Mouse (Mus musculus): Measurements from ENCODE around the gene Fbxw8. TPM values are rescaled to one million over a fixed set of nuclear protein-coding genes. Genes with fewer than 3 reads are reported as not detected.

The Fbxw8 gene
- polyA plus RNA-seq, 1 experiment from 2014 or later = 44.5 TPM

GRCm38 (mm10) chr5:118099069-118099869 lies 56.0 kb downstream of the Fbxw8 start:
- Histone ChIP-seq H3K4me1 (no peaks in the 10 kb centered on the region), H3K27ac (no peak overlapping the region), H3K27me3 (no peaks in the 10 kb centered on the region), H3K4me3 (no peak overlapping the region), H3K4me2 (replicated peaks) (no peak overlapping the region), H3K9me3 (no peaks in the 10 kb centered on the region), H3K9ac (no peak overlapping the region), H3K36me3 (peaks cover 23% of the 10 kb centered on the region)
- no peak for ATAC-seq (ENCODE audit: insufficient number of reproducible peaks, insufficient read depth, low FRiP score, low TSS enrichment)
- whole genome bisulfite sequencing = 64% methylated on average over 11 of the region's 11 CpGs

GRCm38 (mm10) chr5:118096317-118096716 lies 58.9 kb downstream of the Fbxw8 start:
- Histone ChIP-seq H3K27ac (no peak overlapping the region), H3K9ac (no peak overlapping the region), H3K27me3 (no peaks in the 10 kb centered on the region), H3K9me3 (no peaks in the 10 kb centered on the region), H3K4me1 (no peaks in the 10 kb centered on the region), H3K36me3 (peaks cover 49% of the 10 kb centered on the region), H3K4me3 (no peak overlapping the region), H3K4me2 (replicated peaks) (no peak overlapping the region)
- no peak for ATAC-seq (ENCODE audit: insufficient number of reproducible peaks, insufficient read depth, low FRiP score, low TSS enrichment)
- WGBS = 88% methylated on average over 3 of the region's 3 CpGs

DNA sequence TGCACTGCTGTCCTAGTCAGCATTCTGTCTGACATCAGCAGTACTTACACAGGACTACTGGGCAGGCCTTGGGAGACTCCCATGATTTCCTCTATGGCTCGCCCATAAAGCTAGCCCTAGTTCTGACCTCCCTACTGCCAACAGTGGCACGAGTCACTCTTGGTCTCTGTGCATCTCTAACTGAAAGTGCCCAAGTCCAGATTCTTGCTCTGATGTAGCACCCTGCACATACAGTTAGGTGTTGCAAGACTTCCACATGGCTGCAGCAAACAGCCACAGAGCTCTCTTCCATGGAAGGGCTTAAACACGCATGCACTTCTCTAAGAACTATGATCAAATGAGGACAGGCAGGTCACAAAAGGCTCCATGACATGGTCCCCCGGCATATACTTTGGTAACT lies 59.4 kb downstream of the Fbxw8 start:
- ATAC-seq (ENCODE audit: insufficient number of reproducible peaks, insufficient read depth, low FRiP score, low TSS enrichment) = no peak
- H3K4me3 ChIP-seq = no peak overlapping the region
- WGBS = 92% methylated on average over 4 of the region's 4 CpGs
- peaks cover 53% of the 10 kb centered on the region for H3K36me3 ChIP-seq
- no peaks in the 10 kb centered on the region for H3K9me3 ChIP-seq
- no peak overlapping the region for H3K4me2 ChIP-seq (replicated peaks)
- no peaks in the 10 kb centered on the region for H3K27me3 ChIP-seq
- H3K4me1 ChIP-seq = no peaks in the 10 kb centered on the region
- no peak overlapping the region for H3K27ac ChIP-seq
- H3K9ac ChIP-seq = no peak overlapping the region

GRCm38 (mm10) chr5:118095433-118095832 lies 59.8 kb downstream of the Fbxw8 start:
- Histone ChIP-seq H3K36me3 (peaks cover 57% of the 10 kb centered on the region), H3K4me2 (replicated peaks) (no peak overlapping the region), H3K27ac (no peak overlapping the region), H3K4me3 (no peak overlapping the region), H3K27me3 (no peaks in the 10 kb centered on the region), H3K9me3 (no peaks in the 10 kb centered on the region), H3K4me1 (no peaks in the 10 kb centered on the region), H3K9ac (no peak overlapping the region)
- no peak for ATAC-seq (ENCODE audit: insufficient number of reproducible peaks, insufficient read depth, low FRiP score, low TSS enrichment)
- 91% methylated on average over 11 of the region's 11 CpGs for WGBS

GRCm38 (mm10) chr5:118093321-118094035 lies 61.8 kb downstream of the Fbxw8 start:
- H3K9me3 ChIP-seq = no peaks in the 10 kb centered on the region
- no peaks in the 10 kb centered on the region for H3K4me1 ChIP-seq
- H3K27ac ChIP-seq = no peak overlapping the region
- peaks cover 63% of the 10 kb centered on the region for H3K36me3 ChIP-seq
- 74% methylated on average over 11 of the region's 11 CpGs for WGBS
- H3K9ac ChIP-seq = no peak overlapping the region
- ATAC-seq (ENCODE audit: insufficient number of reproducible peaks, insufficient read depth, low FRiP score, low TSS enrichment) = no peak
- no peak overlapping the region for H3K4me2 ChIP-seq (replicated peaks)
- no peak overlapping the region for H3K4me3 ChIP-seq
- no peaks in the 10 kb centered on the region for H3K27me3 ChIP-seq

- no peak for ATAC-seq (ENCODE audit: insufficient number of reproducible peaks, insufficient read depth, low FRiP score, low TSS enrichment)
- H3K9me3 ChIP-seq = no peaks in the 10 kb centered on the region
- peaks cover 19% of the 10 kb centered on the region for H3K4me1 ChIP-seq
- H3K9ac ChIP-seq = no peak overlapping the region
- no peaks in the 10 kb centered on the region for H3K27me3 ChIP-seq
- H3K4me2 ChIP-seq (replicated peaks) = no peak overlapping the region
- 98% methylated on average over 2 of the region's 2 CpGs for WGBS
- H3K27ac ChIP-seq = no peak overlapping the region
- no peak overlapping the region for H3K4me3 ChIP-seq
- peaks cover 57% of the 10 kb centered on the region for H3K36me3 ChIP-seq
Observed at GRCm38 (mm10) chr5:118090837-118091236, 64.4 kb downstream of the Fbxw8 start.

GRCm38 (mm10) chr5:118090101-118090500 lies 65.2 kb downstream of the Fbxw8 start:
- Histone ChIP-seq H3K27ac (no peak overlapping the region), H3K27me3 (no peaks in the 10 kb centered on the region), H3K4me2 (replicated peaks) (no peak overlapping the region), H3K9me3 (no peaks in the 10 kb centered on the region), H3K9ac (no peak overlapping the region), H3K36me3 (peaks cover 49% of the 10 kb centered on the region), H3K4me1 (peaks cover 25% of the 10 kb centered on the region), H3K4me3 (no peak overlapping the region)
- WGBS = 96% methylated on average over 6 of the region's 6 CpGs
- ATAC-seq (ENCODE audit: insufficient number of reproducible peaks, insufficient read depth, low FRiP score, low TSS enrichment) = no peak

GRCm38 (mm10) chr5:118089102-118089501 lies 66.2 kb downstream of the Fbxw8 start:
- WGBS = 52% methylated on average over 7 of the region's 7 CpGs
- Histone ChIP-seq H3K27ac (0 out of 2 replicates have a peak overlapping the region, but pooled peaks have one; percentile 41), H3K4me1 (peaks cover 35% of the 10 kb centered on the region), H3K27me3 (no peaks in the 10 kb centered on the region), H3K9ac (no peak overlapping the region; the same call in 1 of the 2 replicates), H3K9me3 (no peaks in the 10 kb centered on the region), H3K4me2 (replicated peaks) (no peak overlapping the region), H3K36me3 (peaks cover 39% of the 10 kb centered on the region), H3K4me3 (no peak overlapping the region)
- ATAC-seq (ENCODE audit: insufficient number of reproducible peaks, insufficient read depth, low FRiP score, low TSS enrichment) = no peak

DNA sequence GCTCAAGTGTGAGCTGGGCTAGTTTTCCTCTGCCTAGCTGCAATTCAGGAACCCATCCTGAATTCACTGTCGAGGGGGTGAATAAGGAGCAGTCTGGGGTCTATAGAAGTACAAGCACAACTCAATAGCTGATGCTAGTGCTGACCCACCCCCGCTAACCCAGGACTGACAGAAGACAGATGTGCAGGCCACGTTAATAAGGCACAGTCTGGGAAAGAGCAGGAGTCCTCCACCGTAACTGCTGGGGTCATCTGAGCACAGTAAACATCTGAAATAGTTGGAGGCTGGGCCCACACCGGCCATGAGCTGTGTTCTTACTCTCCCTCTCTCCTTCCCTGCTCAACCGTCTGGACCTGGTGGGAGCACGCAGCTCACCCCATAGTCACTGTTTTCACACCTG lies 68.3 kb downstream of the Fbxw8 start:
- WGBS = 30% methylated on average over 7 of the region's 7 CpGs
- no peak overlapping the region for H3K4me3 ChIP-seq
- no peak overlapping the region for H3K9ac ChIP-seq
- peaks cover 55% of the 10 kb centered on the region for H3K4me1 ChIP-seq
- no peaks in the 10 kb centered on the region for H3K27me3 ChIP-seq
- peak overlapping the region; percentile 13; the same call in 1 of the 2 replicates for H3K27ac ChIP-seq
- no peak; the same call in 1 of the 2 replicates for ATAC-seq (ENCODE audit: insufficient number of reproducible peaks, insufficient read depth, low FRiP score, low TSS enrichment)
- no peak overlapping the region for H3K4me2 ChIP-seq (replicated peaks)
- no peaks in the 10 kb centered on the region for H3K9me3 ChIP-seq
- H3K36me3 ChIP-seq = peaks cover 21% of the 10 kb centered on the region

- peaks cover 65% of the 10 kb centered on the region for H3K4me1 ChIP-seq
Observed at GRCm38 (mm10) chr5:118085313-118085712, 70.0 kb downstream of the Fbxw8 start.

GRCm38 (mm10) chr5:118084171-118084727 lies 71.0 kb downstream of the Fbxw8 start:
- peaks cover 4% of the 10 kb centered on the region; the same call in 1 of the 2 replicates for H3K36me3 ChIP-seq

More at GRCm38 (mm10) chr5:118085313-118085712, 70.0 kb downstream of the Fbxw8 start:
- no peak overlapping the region for H3K27ac ChIP-seq
- WGBS = 66% methylated on average over 7 of the region's 7 CpGs
- no peak overlapping the region for H3K4me3 ChIP-seq
- H3K4me2 ChIP-seq (replicated peaks) = no peak overlapping the region
- no peaks in the 10 kb centered on the region for H3K27me3 ChIP-seq
- H3K9ac ChIP-seq = no peak overlapping the region
- peaks cover 5% of the 10 kb centered on the region for H3K36me3 ChIP-seq
- no peak for ATAC-seq (ENCODE audit: insufficient number of reproducible peaks, insufficient read depth, low FRiP score, low TSS enrichment)
- no peaks in the 10 kb centered on the region for H3K9me3 ChIP-seq

More at GRCm38 (mm10) chr5:118084171-118084727, 71.0 kb downstream of the Fbxw8 start:
- H3K27ac ChIP-seq = 0 out of 2 replicates have a peak overlapping the region, but pooled peaks have one; percentile 41
- ATAC-seq (ENCODE audit: insufficient number of reproducible peaks, insufficient read depth, low FRiP score, low TSS enrichment) = no peak
- no peak overlapping the region for H3K4me2 ChIP-seq (replicated peaks)
- no peaks in the 10 kb centered on the region for H3K27me3 ChIP-seq
- no peak overlapping the region for H3K9ac ChIP-seq
- no peaks in the 10 kb centered on the region for H3K9me3 ChIP-seq
- no peak overlapping the region for H3K4me3 ChIP-seq
- 84% methylated on average over 10 of the region's 10 CpGs for WGBS
- H3K4me1 ChIP-seq = peaks cover 65% of the 10 kb centered on the region

Measured in embryonic facial prominence, embryonic 12.5 days (tissue).